Mouse (Mus musculus): ENCODE measurements around the gene Mgat5.
A peak's percentile ranks its signal among the peaks of the same experiment; 100 is the strongest.

GRCm38 (mm10) chr1:127496737-127497543, 292.1 kb downstream of the Mgat5 start:
- TF ChIP-seq ZNF384 (IDR thresholded peaks at IDR 0.05; ENCODE audit: low read depth, low read length) (no peak), HCFC1 (IDR thresholded peaks at IDR 0.05; ENCODE audit: borderline replicate concordance, insufficient read depth, low read length) (no peak), CHD2 (IDR thresholded peaks at IDR 0.05; ENCODE audit: low read depth, low read length) (no peak), MAFK (IDR thresholded peaks at IDR 0.05; ENCODE audit: insufficient read depth, low read depth, low read length) (no peak), ZC3H11A (IDR thresholded peaks at IDR 0.05; ENCODE audit: borderline replicate concordance, low read depth, low read length) (peak; percentile 95)
